Mouse (Mus musculus) G1E (cell line): Measurements from ENCODE around the gene Arid3b. TPM values are rescaled to one million over a fixed set of nuclear protein-coding genes. Genes with fewer than 3 reads are reported as not detected.

ENCODE experiments used
- ATAC-seq: 2 replicates; pipeline ENCODE4 v1.8.0; 2016; ENCODE audit warnings: mild to moderate bottlenecking; ENCODE audit not compliant: insufficient number of reproducible peaks, poor library complexity, low FRiP score, severe bottlenecking; ENCODE audit errors: extremely low read depth
- DNase-seq: peaks from one replicate; pipeline ENCODE4 v3.0.0; 2012; ENCODE audit warnings: low spot score
- H3K27me3 ChIP-seq: 2 replicates; pipeline ENCODE4 v1.6.1; 2012; ENCODE audit warnings: mild to moderate bottlenecking, low read length, inconsistent platforms; ENCODE audit not compliant: insufficient read depth
- H3K36me3 ChIP-seq: replicated peaks from 2 replicates; pipeline ENCODE3; 2012; ENCODE audit warnings: mild to moderate bottlenecking, inconsistent platforms
- H3K4me1 ChIP-seq: 2 replicates; pipeline ENCODE4 v1.6.1; 2012; ENCODE audit warnings: low read depth, low read length, inconsistent platforms, mixed read lengths; ENCODE audit not compliant: insufficient read depth
- H3K4me3 ChIP-seq: 2 replicates; pipeline ENCODE4 v1.5.1; 2012; ENCODE audit warnings: low read depth, mild to moderate bottlenecking, inconsistent platforms, low read length, moderate library complexity, mixed read lengths
- H3K9me3 ChIP-seq: replicated peaks from 2 replicates; pipeline ENCODE4 v1.6.1; 2012; ENCODE audit warnings: inconsistent platforms
- CTCF ChIP-seq: IDR thresholded peaks from 2 replicates; pipeline ENCODE4 v1.5.1; 2012; ENCODE audit warnings: low read depth, low read length, inconsistent platforms, mixed read lengths
- GATA1 ChIP-seq: IDR thresholded peaks from 2 replicates; pipeline ENCODE4 v1.6.1; 2012; ENCODE audit warnings: borderline replicate concordance, low read length, inconsistent platforms, mixed read lengths
- GATA2 ChIP-seq: IDR thresholded peaks from 2 replicates; pipeline ENCODE4 v1.6.1; 2012; ENCODE audit warnings: low read depth, low read length, inconsistent platforms, borderline replicate concordance
- POLR2AphosphoS5 ChIP-seq: IDR thresholded peaks from 2 replicates; pipeline ENCODE4 v1.6.1; 2012; ENCODE audit warnings: low read depth, low read length, inconsistent platforms; ENCODE audit not compliant: insufficient replicate concordance
- TAL1 ChIP-seq: conservative IDR thresholded peaks from 2 replicates; pipeline ENCODE4 v1.6.1; 2012; ENCODE audit warnings: low read depth, low read length, inconsistent platforms, mixed read lengths
- polyA plus RNA-seq: library from polyadenylated mRNA; stranded (reverse); fragments of >175 nt; gene quantifications from 2 replicates; pipeline ENCODE4 v1.2.3, GENCODE M21; 2012
- total RNA-seq, 2 experiments: library from RNA; stranded (forward) in 1 of 2; stranded (reverse) in 1 of 2; fragments of 200-1000 nt in 1 of 2; fragments of >200 nt in 1 of 2; fragmentation: Nextera tagmentation in 1 of 2; gene quantifications; 2 replicates each; pipeline ENCODE4 v1.2.3; 2014 to 2017

Gene Arid3b
- total and polyA plus RNA-seq, 3 experiments, result 6.1 to 19.5 (median 7.4) TPM

- no peaks in the 10 kb centered on the region for H3K9me3 ChIP-seq
- DNase-seq, result no peak
- H3K27me3 ChIP-seq, result no peaks in the 10 kb centered on the region
- H3K36me3 ChIP-seq, result peaks cover 98% of the 10 kb centered on the region
- peaks cover 11% of the 10 kb centered on the region; the same call in 1 of the 2 replicates for H3K4me1 ChIP-seq
- ATAC-seq, result no peak
- TF ChIP-seq GATA1, result no peak
- TF ChIP-seq TAL1, result no peak
- no peak for TF ChIP-seq POLR2AphosphoS5
- TF ChIP-seq CTCF, result no peak
- no peak for TF ChIP-seq GATA2
- H3K4me3 ChIP-seq, result no peak overlapping the region
These were observed 89.5 kb downstream of the Arid3b start for GRCm38 (mm10) chr9:57747067-57747466.

GRCm38 (mm10) chr9:57744462-57745091 lies 92.0 kb downstream of the Arid3b start:
- H3K27me3 ChIP-seq, result no peaks in the 10 kb centered on the region
- H3K36me3 ChIP-seq, result peaks cover 98% of the 10 kb centered on the region
- DNase-seq (no peak), ATAC-seq (no peak)
- H3K4me3 ChIP-seq, result no peak overlapping the region
- TF ChIP-seq POLR2AphosphoS5, result no peak
- no peak for TF ChIP-seq GATA1
- no peak for TF ChIP-seq GATA2
- TF ChIP-seq CTCF, result peak; percentile 47
- TF ChIP-seq TAL1, result no peak
- H3K9me3 ChIP-seq, result no peaks in the 10 kb centered on the region
- H3K4me1 ChIP-seq, result 0 out of 2 replicates have a peak, but pooled peaks cover 3% of the 10 kb centered on the region

Other genes with a start within 250 kb of the Arid3b start
- gene Ulk3, start 247.3 kb downstream of the Arid3b start, total RNA-seq (2014; fragmentation: Nextera tagmentation), result 14.1 and 14.3 TPM in 2 replicates
- 10.0 and 10.5 TPM in 2 replicates for gene Ulk3, start 247.3 kb downstream of the Arid3b start, total RNA-seq (2017)
- 3.3 and 3.4 TPM in 2 replicates for gene Ulk3, start 247.3 kb downstream of the Arid3b start, polyA plus RNA-seq
- not detected in 2 replicates for gene Cplx3, start 230.5 kb downstream of the Arid3b start, total RNA-seq (2014; fragmentation: Nextera tagmentation)
- 0.11 TPM in 1 of 2 replicates, not detected in the other for gene Cplx3, start 230.5 kb downstream of the Arid3b start, total RNA-seq (2017)
- gene Cplx3, start 230.5 kb downstream of the Arid3b start, polyA plus RNA-seq, result not detected in 2 replicates
- gene Lman1l, start 216.0 kb downstream of the Arid3b start, total RNA-seq (2014; fragmentation: Nextera tagmentation), result not detected in 2 replicates
- gene Lman1l, start 216.0 kb downstream of the Arid3b start, total RNA-seq (2017), result not detected in 2 replicates
- not detected in 2 replicates for gene Lman1l, start 216.0 kb downstream of the Arid3b start, polyA plus RNA-seq
- gene Csk, start 183.2 kb downstream of the Arid3b start, total RNA-seq (2014; fragmentation: Nextera tagmentation), result 118 and 125 TPM in 2 replicates
- 151 and 154 TPM in 2 replicates for gene Csk, start 183.2 kb downstream of the Arid3b start, total RNA-seq (2017)
- gene Csk, start 183.2 kb downstream of the Arid3b start, polyA plus RNA-seq, result 311 and 332 TPM in 2 replicates
- not detected in 2 replicates for gene Cyp1a2, start 153.1 kb downstream of the Arid3b start, total RNA-seq (2014; fragmentation: Nextera tagmentation)
- not detected in 2 replicates for gene Cyp1a2, start 153.1 kb downstream of the Arid3b start, total RNA-seq (2017)
- gene Cyp1a2, start 153.1 kb downstream of the Arid3b start, polyA plus RNA-seq, result not detected in 2 replicates
- not detected in 2 replicates for gene Cyp1a1, start 148.9 kb downstream of the Arid3b start, total RNA-seq (2014; fragmentation: Nextera tagmentation)
- gene Cyp1a1, start 148.9 kb downstream of the Arid3b start, total RNA-seq (2017), result not detected in 2 replicates
- not detected in 2 replicates for gene Cyp1a1, start 148.9 kb downstream of the Arid3b start, polyA plus RNA-seq
- gene Edc3, start 128.3 kb downstream of the Arid3b start, total RNA-seq (2014; fragmentation: Nextera tagmentation), result 11.6 and 13.2 TPM in 2 replicates
- 5.7 and 5.9 TPM in 2 replicates for gene Edc3, start 128.3 kb downstream of the Arid3b start, total RNA-seq (2017)
- gene Edc3, start 128.3 kb downstream of the Arid3b start, polyA plus RNA-seq, result 9.5 and 9.8 TPM in 2 replicates
- 95.9 and 119 TPM in 2 replicates for gene Clk3, start 70.9 kb downstream of the Arid3b start, total RNA-seq (2014; fragmentation: Nextera tagmentation)
- 53.8 and 56.8 TPM in 2 replicates for gene Clk3, start 70.9 kb downstream of the Arid3b start, total RNA-seq (2017)
- 33.0 and 36.9 TPM in 2 replicates for gene Clk3, start 70.9 kb downstream of the Arid3b start, polyA plus RNA-seq
- 155 and 159 TPM in 2 replicates for gene Ubl7, start 74.2 kb upstream of the Arid3b start, total RNA-seq (2014; fragmentation: Nextera tagmentation)
- gene Ubl7, start 74.2 kb upstream of the Arid3b start, total RNA-seq (2017), result 19.1 and 21.1 TPM in 2 replicates
- 72.5 and 110 TPM in 2 replicates for gene Ubl7, start 74.2 kb upstream of the Arid3b start, polyA plus RNA-seq
- not detected in 2 replicates for gene Sema7a, start 103.3 kb upstream of the Arid3b start, total RNA-seq (2014; fragmentation: Nextera tagmentation)
- not detected in 2 replicates for gene Sema7a, start 103.3 kb upstream of the Arid3b start, total RNA-seq (2017)
- gene Sema7a, start 103.3 kb upstream of the Arid3b start, polyA plus RNA-seq, result 0.01 TPM in 1 of 2 replicates, not detected in the other
- 0.68 and 1.7 TPM in 2 replicates for gene Cyp11a1, start 169.6 kb upstream of the Arid3b start, total RNA-seq (2014; fragmentation: Nextera tagmentation)
- 16.7 and 18.2 TPM in 2 replicates for gene Cyp11a1, start 169.6 kb upstream of the Arid3b start, total RNA-seq (2017)
- gene Cyp11a1, start 169.6 kb upstream of the Arid3b start, polyA plus RNA-seq, result 0.12 and 0.20 TPM in 2 replicates
- gene Stra6, start 227.0 kb upstream of the Arid3b start, total RNA-seq (2014; fragmentation: Nextera tagmentation), result not detected in 2 replicates
- 0.11 TPM in 1 of 2 replicates, not detected in the other for gene Stra6, start 227.0 kb upstream of the Arid3b start, total RNA-seq (2017)
- not detected in 2 replicates for gene Stra6, start 227.0 kb upstream of the Arid3b start, polyA plus RNA-seq